Mouse (Mus musculus) G1E (cell line): ENCODE measurements around the gene Phc3. TPM values are rescaled to one million over a fixed set of nuclear protein-coding genes. Genes with fewer than 3 reads are reported as not detected.
"Not testable (repeated sequence)": the region's sequence is repeated elsewhere in the genome, so short reads cannot be mapped to it uniquely, and the experiment has no call there.

ENCODE experiments used
- ATAC-seq: 2 replicates; pipeline ENCODE4 v1.8.0; 2016; ENCODE audit warnings: mild to moderate bottlenecking; ENCODE audit not compliant: insufficient number of reproducible peaks, poor library complexity, low FRiP score, severe bottlenecking; ENCODE audit errors: extremely low read depth
- DNase-seq: peaks from one replicate; pipeline ENCODE4 v3.0.0; 2012; ENCODE audit warnings: low spot score
- H3K27me3 ChIP-seq: 2 replicates; pipeline ENCODE4 v1.6.1; 2012; ENCODE audit warnings: mild to moderate bottlenecking, low read length, inconsistent platforms; ENCODE audit not compliant: insufficient read depth
- H3K36me3 ChIP-seq: replicated peaks from 2 replicates; pipeline ENCODE3; 2012; ENCODE audit warnings: mild to moderate bottlenecking, inconsistent platforms
- H3K4me1 ChIP-seq: 2 replicates; pipeline ENCODE4 v1.6.1; 2012; ENCODE audit warnings: low read depth, low read length, inconsistent platforms, mixed read lengths; ENCODE audit not compliant: insufficient read depth
- H3K4me3 ChIP-seq: 2 replicates; pipeline ENCODE4 v1.5.1; 2012; ENCODE audit warnings: low read depth, mild to moderate bottlenecking, inconsistent platforms, low read length, moderate library complexity, mixed read lengths
- H3K9me3 ChIP-seq: replicated peaks from 2 replicates; pipeline ENCODE4 v1.6.1; 2012; ENCODE audit warnings: inconsistent platforms
- CTCF ChIP-seq: IDR thresholded peaks from 2 replicates; pipeline ENCODE4 v1.5.1; 2012; ENCODE audit warnings: low read depth, low read length, inconsistent platforms, mixed read lengths
- GATA1 ChIP-seq: IDR thresholded peaks from 2 replicates; pipeline ENCODE4 v1.6.1; 2012; ENCODE audit warnings: borderline replicate concordance, low read length, inconsistent platforms, mixed read lengths
- GATA2 ChIP-seq: IDR thresholded peaks from 2 replicates; pipeline ENCODE4 v1.6.1; 2012; ENCODE audit warnings: low read depth, low read length, inconsistent platforms, borderline replicate concordance
- POLR2AphosphoS5 ChIP-seq: IDR thresholded peaks from 2 replicates; pipeline ENCODE4 v1.6.1; 2012; ENCODE audit warnings: low read depth, low read length, inconsistent platforms; ENCODE audit not compliant: insufficient replicate concordance
- TAL1 ChIP-seq: conservative IDR thresholded peaks from 2 replicates; pipeline ENCODE4 v1.6.1; 2012; ENCODE audit warnings: low read depth, low read length, inconsistent platforms, mixed read lengths
- polyA plus RNA-seq: library from polyadenylated mRNA; stranded (reverse); fragments of >175 nt; gene quantifications from 2 replicates; pipeline ENCODE4 v1.2.3, GENCODE M21; 2012
- total RNA-seq, 2 experiments: library from RNA; stranded (forward) in 1 of 2; stranded (reverse) in 1 of 2; fragments of 200-1000 nt in 1 of 2; fragments of >200 nt in 1 of 2; fragmentation: Nextera tagmentation in 1 of 2; gene quantifications; 2 replicates each; pipeline ENCODE4 v1.2.3; 2014 to 2017

Phc3 gene
- total and polyA plus RNA-seq, 3 experiments, result 3.2 to 71.4 (median 22.1) TPM

- no peak overlapping the region for H3K4me3 ChIP-seq
- DNase-seq, result no peak
- no peaks in the 10 kb centered on the region for H3K4me1 ChIP-seq
- no peak for ATAC-seq
- TF ChIP-seq CTCF, result no peak
- no peak for TF ChIP-seq GATA1
- no peak for TF ChIP-seq TAL1
- TF ChIP-seq POLR2AphosphoS5, result no peak
- TF ChIP-seq GATA2, result no peak
- H3K36me3 ChIP-seq, result no peaks in the 10 kb centered on the region
- H3K9me3 ChIP-seq, result no peaks in the 10 kb centered on the region
- H3K27me3 ChIP-seq, result peaks cover 19% of the 10 kb centered on the region
Measured at GRCm38 (mm10) chr3:30868176-30868575, 101.0 kb downstream of the Phc3 start.

- H3K4me3 ChIP-seq, result no peak overlapping the region
- no peaks in the 10 kb centered on the region for H3K4me1 ChIP-seq
- no peak for DNase-seq
- TF ChIP-seq CTCF, result no peak
- TF ChIP-seq GATA1, result no peak
- TF ChIP-seq POLR2AphosphoS5, result no peak
- no peak for TF ChIP-seq TAL1
- TF ChIP-seq GATA2, result no peak
- no peaks in the 10 kb centered on the region for H3K9me3 ChIP-seq
- H3K36me3 ChIP-seq, result no peaks in the 10 kb centered on the region
- H3K27me3 ChIP-seq, result peaks cover 24% of the 10 kb centered on the region
- no peak for ATAC-seq
Measured at GRCm38 (mm10) chr3:30864640-30865039, 104.6 kb downstream of the Phc3 start.

- no peaks in the 10 kb centered on the region for H3K9me3 ChIP-seq
- DNase-seq (no peak), ATAC-seq (no peak)
- TF ChIP-seq GATA1 (no peak), CTCF (no peak), TAL1 (no peak), POLR2AphosphoS5 (no peak), GATA2 (no peak)
- no peaks in the 10 kb centered on the region for H3K36me3 ChIP-seq
- H3K4me1 ChIP-seq, result no peaks in the 10 kb centered on the region
- H3K4me3 ChIP-seq, result no peak overlapping the region
- peaks cover 24% of the 10 kb centered on the region for H3K27me3 ChIP-seq
Measured at GRCm38 (mm10) chr3:30863712-30864435, 105.3 kb downstream of the Phc3 start.

- no peak for DNase-seq
- ATAC-seq, result no peak
- no peaks in the 10 kb centered on the region for H3K36me3 ChIP-seq
- H3K9me3 ChIP-seq, result no peaks in the 10 kb centered on the region
- H3K4me1 ChIP-seq, result peaks cover 6% of the 10 kb centered on the region; the same call in 1 of the 2 replicates
- H3K4me3 ChIP-seq, result no peak overlapping the region
- TF ChIP-seq GATA2 (no peak), POLR2AphosphoS5 (no peak), CTCF (no peak), GATA1 (no peak), TAL1 (no peak)
- peaks cover 24% of the 10 kb centered on the region for H3K27me3 ChIP-seq
Measured at GRCm38 (mm10) chr3:30860705-30861104, 108.5 kb downstream of the Phc3 start.

- Histone ChIP-seq H3K4me1 (peaks cover 10% of the 10 kb centered on the region), H3K27me3 (peaks cover 26% of the 10 kb centered on the region)
- H3K4me3 ChIP-seq, H3K36me3 ChIP-seq, ATAC-seq, H3K9me3 ChIP-seq, DNase-seq: not testable (repeated sequence)
Measured at GRCm38 (mm10) chr3:30859599-30859998, 109.6 kb downstream of the Phc3 start.

- TF ChIP-seq TAL1 (no peak), CTCF (0 out of 2 replicates have a peak, but pooled peaks have one; percentile 11), GATA2 (no peak)
- H3K36me3 ChIP-seq, result no peaks in the 10 kb centered on the region
- peaks cover 26% of the 10 kb centered on the region for H3K27me3 ChIP-seq
Measured at GRCm38 (mm10) chr3:30855604-30856458, 113.4 kb downstream of the Phc3 start, which contains the start of gene Gpr160. TSS of gene Gpr160 (plus strand) at chr3:30855950.

More at GRCm38 (mm10) chr3:30855604-30856458, 113.4 kb downstream of the Phc3 start, which contains the start of gene Gpr160:
- DNase-seq, result peak; percentile 25
- no peaks in the 10 kb centered on the region for H3K9me3 ChIP-seq
- H3K4me1 ChIP-seq, result peaks cover 10% of the 10 kb centered on the region
- peak within 1 kb of the TSS; percentile 70 for H3K4me3 ChIP-seq
- no peak for ATAC-seq
